8 mouse cellular contexts compared by ENCODE assay signal in the genomic region with DNA sequence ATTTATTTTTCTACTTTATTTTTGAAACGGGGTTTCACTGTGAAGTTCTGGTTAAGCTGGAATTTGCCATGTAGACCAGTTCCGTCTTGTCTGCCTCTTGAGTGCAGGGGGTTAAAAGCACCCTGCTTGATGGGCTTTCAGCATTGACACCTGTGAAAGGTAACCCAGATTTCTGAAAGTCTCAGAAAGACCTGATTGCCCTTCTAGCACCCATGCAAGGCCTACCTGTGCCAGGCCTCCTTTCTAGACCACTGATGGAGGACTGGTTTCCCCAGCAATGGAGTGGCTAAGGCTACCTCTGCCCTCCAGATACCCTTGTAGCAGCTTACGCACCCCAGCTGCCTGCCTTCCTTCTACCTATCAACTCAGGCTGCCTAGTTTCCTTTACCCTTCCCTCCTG. TPM values are rescaled to one million over a fixed set of nuclear protein-coding genes. Genes with fewer than 3 reads are reported as not detected.
DNase-seq lines count a peak whose midpoint lies in the region; ATAC-seq and TF ChIP-seq lines count a peak whose summit lies in the region.

No protein-coding gene starts in this region.

- TF ChIP-seq CTCF in layer of hippocampus, adult 2 months (conservative IDR thresholded peaks at IDR 0.05) = no peak

- H3K36me3 ChIP-seq in embryonic facial prominence, embryonic 12.5 days = peaks cover 15% of the 10 kb centered on the region
- peaks cover 6% of the 10 kb centered on the region; the same call in 1 of the 2 replicates for H3K36me3 ChIP-seq in intestine, embryonic 15.5 days

- DNase-seq in layer of hippocampus, adult 2 months (ENCODE audit: low spot score in 2 of 2) = no peak
- DNase-seq in layer of hippocampus, adult 9-11 months = no peak
- peak; percentile 29 for DNase-seq in naive thymus-derived CD4-positive, alpha-beta T cell, adult 2 months (ENCODE audit: low read depth)
- DNase-seq in frontal cortex, postnatal 36 days (ENCODE audit: low spot score in 2 of 2) = no peak
- DNase-seq in adrenal gland, postnatal 25 days = no peak
- no peak for DNase-seq in embryo, embryonic 10.5 days (ENCODE audit: low spot score)

- H3K9me3 ChIP-seq in embryonic facial prominence, embryonic 12.5 days = no peaks in the 10 kb centered on the region
- no peaks in the 10 kb centered on the region for H3K9me3 ChIP-seq in intestine, embryonic 15.5 days

- ATAC-seq in embryonic facial prominence, embryonic 12.5 days (ENCODE audit: insufficient number of reproducible peaks, insufficient read depth, low FRiP score, low TSS enrichment) = no peak
- ATAC-seq in intestine, embryonic 15.5 days = no peak

- 74% methylated on average over 3 of the region's 3 CpGs for WGBS in embryonic facial prominence, embryonic 12.5 days
- 53% methylated on average over 3 of the region's 3 CpGs for WGBS in intestine, embryonic 15.5 days

- peak overlapping the region; percentile 86; the same call in 1 of the 2 replicates for H3K9ac ChIP-seq in embryonic facial prominence, embryonic 12.5 days
- H3K9ac ChIP-seq in intestine, embryonic 15.5 days = peak overlapping the region; percentile 89

- peak overlapping the region; percentile 83 for H3K4me2 ChIP-seq in embryonic facial prominence, embryonic 12.5 days (replicated peaks)
- peak overlapping the region; percentile 87 for H3K4me2 ChIP-seq in intestine, embryonic 15.5 days (replicated peaks)

- H3K4me1 ChIP-seq in embryonic facial prominence, embryonic 12.5 days = peaks cover 15% of the 10 kb centered on the region
- peaks cover 13% of the 10 kb centered on the region for H3K4me1 ChIP-seq in intestine, embryonic 15.5 days (replicated peaks)

- no peaks in the 10 kb centered on the region for H3K27me3 ChIP-seq in embryonic facial prominence, embryonic 12.5 days
- H3K27me3 ChIP-seq in intestine, embryonic 15.5 days (replicated peaks) = no peaks in the 10 kb centered on the region

- peak overlapping the region; percentile 98 for H3K4me3 ChIP-seq in layer of hippocampus, adult 2 months
- H3K4me3 ChIP-seq in embryonic facial prominence, embryonic 12.5 days = peak overlapping the region; percentile 91
- peak overlapping the region; percentile 86 for H3K4me3 ChIP-seq in intestine, embryonic 15.5 days (replicated peaks)

- peak overlapping the region; percentile 100 for H3K27ac ChIP-seq in layer of hippocampus, adult 2 months
- peak overlapping the region; percentile 7; the same call in 1 of the 2 replicates for H3K27ac ChIP-seq in embryonic facial prominence, embryonic 12.5 days
- peak overlapping the region; percentile 97 for H3K27ac ChIP-seq in intestine, embryonic 15.5 days

RNA-seq across cellular contexts. Expression of a gene that starts 0.6 kb away (rescaled TPM):
- total RNA-seq in layer of hippocampus, adult 2 months (2021) = 1,000 to 10,000 TPM; 1,075 to 1,153 TPM
- 445 and 455 TPM in 2 replicates for polyA plus RNA-seq in embryonic facial prominence, embryonic 12.5 days (2016; fragmentation: Nextera tagmentation; extraction: Ambion mirVana)
- 572 and 634 TPM in 2 replicates for polyA plus RNA-seq in intestine, embryonic 15.5 days (2015; fragmentation: Nextera tagmentation; extraction: Ambion mirVana)
- 412 and 427 TPM in 2 replicates for total RNA-seq in adrenal gland, postnatal 25 days (2021)

RNA-seq across cellular contexts. Expression of a gene that starts 6.6 kb away (rescaled TPM):
- 10 to 100 TPM; 43.1 to 45.3 TPM for total RNA-seq in layer of hippocampus, adult 2 months (2021)
- polyA plus RNA-seq in embryonic facial prominence, embryonic 12.5 days (2016; fragmentation: Nextera tagmentation; extraction: Ambion mirVana) = 40.9 and 42.7 TPM in 2 replicates
- polyA plus RNA-seq in intestine, embryonic 15.5 days (2015; fragmentation: Nextera tagmentation; extraction: Ambion mirVana) = 34.3 and 43.5 TPM in 2 replicates
- 38.1 and 45.6 TPM in 2 replicates for total RNA-seq in adrenal gland, postnatal 25 days (2021)

RNA-seq across cellular contexts. Expression of a gene that starts 19.4 kb away (rescaled TPM):
- 100 to 1,000 TPM in 1 of 2 experiments, 10 to 100 TPM in 1; 97.3 to 109 TPM for total RNA-seq in layer of hippocampus, adult 2 months (2021)
- 37.6 and 38.6 TPM in 2 replicates for polyA plus RNA-seq in embryonic facial prominence, embryonic 12.5 days (2016; fragmentation: Nextera tagmentation; extraction: Ambion mirVana)
- 35.8 and 36.0 TPM in 2 replicates for polyA plus RNA-seq in intestine, embryonic 15.5 days (2015; fragmentation: Nextera tagmentation; extraction: Ambion mirVana)
- total RNA-seq in adrenal gland, postnatal 25 days (2021) = 52.0 and 57.2 TPM in 2 replicates

RNA-seq across cellular contexts. Expression of a gene that starts 35.2 kb away (rescaled TPM):
- total RNA-seq in layer of hippocampus, adult 2 months (2021) = 10 to 100 TPM; 61.2 to 66.1 TPM
- polyA plus RNA-seq in embryonic facial prominence, embryonic 12.5 days (2016; fragmentation: Nextera tagmentation; extraction: Ambion mirVana) = 8.7 and 8.9 TPM in 2 replicates
- 4.7 and 5.9 TPM in 2 replicates for polyA plus RNA-seq in intestine, embryonic 15.5 days (2015; fragmentation: Nextera tagmentation; extraction: Ambion mirVana)
- total RNA-seq in adrenal gland, postnatal 25 days (2021) = 13.8 and 22.4 TPM in 2 replicates

RNA-seq across cellular contexts. Expression of a gene that starts 39.2 kb away (rescaled TPM):
- total RNA-seq in layer of hippocampus, adult 2 months (2021) = 1 to 10 TPM; 9.1 to 9.9 TPM
- polyA plus RNA-seq in embryonic facial prominence, embryonic 12.5 days (2016; fragmentation: Nextera tagmentation; extraction: Ambion mirVana) = 20.2 and 20.3 TPM in 2 replicates
- polyA plus RNA-seq in intestine, embryonic 15.5 days (2015; fragmentation: Nextera tagmentation; extraction: Ambion mirVana) = 5.9 and 6.2 TPM in 2 replicates
- total RNA-seq in adrenal gland, postnatal 25 days (2021) = 2.0 and 2.5 TPM in 2 replicates

Comparison
In these comparisons a context has a peak if more than half of its experiments do, and no peak if none do; other contexts are left out.
1. H3K27ac ChIP-seq: peak in every context shown above with its lines; median percentile 100 in layer of hippocampus, adult 2 months; 97 in intestine, embryonic 15.5 days; 7 in embryonic facial prominence, embryonic 12.5 days.